ENCODE assay signal across 8 mouse cellular contexts in the genomic region with DNA sequence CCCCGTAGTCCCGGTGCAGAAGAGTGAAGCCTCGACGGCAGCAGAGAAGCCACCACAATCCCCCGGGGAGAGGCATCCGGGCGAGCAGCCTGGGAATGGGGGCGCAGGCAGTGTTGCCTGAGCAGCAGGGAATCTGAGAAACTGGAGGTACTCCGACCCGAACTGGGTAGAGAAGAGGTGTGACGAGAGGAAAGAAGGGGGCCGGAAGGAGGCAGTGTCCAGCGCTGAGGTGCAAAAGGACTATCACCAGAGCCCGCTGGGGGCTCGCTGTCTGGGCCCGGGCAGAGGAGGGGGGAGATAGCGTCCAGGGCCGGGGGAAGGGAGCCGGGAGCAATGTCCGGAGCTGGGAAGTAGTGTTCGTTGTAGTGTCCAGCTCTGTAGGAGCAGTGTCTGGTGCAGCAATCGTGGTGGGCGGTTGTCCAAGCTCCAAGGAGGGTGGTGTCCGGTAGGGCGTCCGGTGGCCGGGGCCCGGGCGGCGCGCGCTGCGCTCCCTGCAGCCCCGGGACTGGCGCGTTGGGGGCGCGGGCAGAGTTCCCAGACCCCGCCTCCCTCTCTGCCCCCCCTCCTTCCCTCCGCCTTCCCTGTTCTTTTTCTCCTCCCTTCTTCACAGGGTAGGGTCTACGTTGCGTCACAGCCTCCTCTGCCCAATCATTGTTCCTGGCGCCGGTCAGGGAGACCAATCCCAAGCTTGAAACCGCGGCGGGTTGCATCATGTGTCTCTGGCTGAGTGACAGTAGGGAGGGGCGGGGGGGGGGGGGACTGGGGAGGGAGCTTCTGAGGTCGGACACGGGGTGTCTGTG. TPM values are rescaled to one million over a fixed set of nuclear protein-coding genes. Genes with fewer than 3 reads are reported as not detected.
DNase-seq lines count a peak whose midpoint lies in the region; ATAC-seq lines count a peak whose summit lies in the region.

Plekhh3 (minus strand) TSS at position 541 of the 800 bp plus-strand sequence.

- DNase-seq in R1 (ENCODE audit: low read depth, low spot score): peak; percentile 99
- peak; percentile 96 for DNase-seq in cerebellum, postnatal 14 days
- peak; percentile 96 for DNase-seq in gastrocnemius, adult 18-20 months (ENCODE audit: low spot score)
- peak; percentile 90 to 95 for DNase-seq in left cerebral cortex, adult 18-20 months (ENCODE audit: low spot score in 2 of 2)
- peak; percentile 98 for DNase-seq in right cerebral cortex, adult 18-20 months
- peak; percentile 85 to 96 for DNase-seq in urinary bladder, postnatal 36 days (ENCODE audit: low spot score in 2 of 2)

- under 1% methylated on average over 37 of the region's 50 CpGs for WGBS in hindbrain, embryonic 16.5 days
- WGBS in macrophage (ENCODE audit: missing documents): under 1% methylated on average over 45 of the region's 50 CpGs

- H3K27me3 ChIP-seq in hindbrain, embryonic 16.5 days (replicated peaks; ENCODE audit: control insufficient read depth, insufficient read depth, low read length): peaks cover 27% of the 10 kb centered on the region

- ATAC-seq in hindbrain, embryonic 16.5 days: peak; percentile 96

- peak within 1 kb of the TSS; percentile 78 for H3K9ac ChIP-seq in hindbrain, embryonic 16.5 days (ENCODE audit: low read depth, low read length)

- H3K36me3 ChIP-seq in hindbrain, embryonic 16.5 days (ENCODE audit: control insufficient read depth, insufficient read depth, low read length): peaks cover 8% of the 10 kb centered on the region
- 0 out of 2 replicates have a peak, but pooled peaks cover 7% of the 10 kb centered on the region for H3K36me3 ChIP-seq in macrophage (ENCODE audit: inconsistent target)

- H3K27ac ChIP-seq in hindbrain, embryonic 16.5 days (ENCODE audit: low read depth, low read length): peak within 1 kb of the TSS; percentile 85
- peak within 1 kb of the TSS; percentile 80 for H3K27ac ChIP-seq in macrophage

- peaks cover 57% of the 10 kb centered on the region for H3K4me1 ChIP-seq in hindbrain, embryonic 16.5 days (ENCODE audit: control insufficient read depth, insufficient read depth, low read depth, low read length)

- H3K79me2 ChIP-seq in macrophage (ENCODE audit: inconsistent target): no peaks in the 10 kb centered on the region; the same call in 1 of the 2 replicates

- H3K4me2 ChIP-seq in hindbrain, embryonic 16.5 days (ENCODE audit: low read length): peak within 1 kb of the TSS; percentile 90

- H3K4me3 ChIP-seq in hindbrain, embryonic 16.5 days (ENCODE audit: low read length): peak within 1 kb of the TSS; percentile 69
- peak within 1 kb of the TSS; percentile 74 for H3K4me3 ChIP-seq in macrophage (ENCODE audit: inconsistent target)

- no peaks in the 10 kb centered on the region for H3K9me3 ChIP-seq in hindbrain, embryonic 16.5 days (ENCODE audit: control insufficient read depth, low read length)

RNA-seq across cellular contexts. Expression of gene Plekhh3, which starts in this region (rescaled TPM):
- total RNA-seq in gastrocnemius, adult 18-20 months (2021): 10 to 100 TPM; 19.4 to 24.2 TPM
- 9.3 and 9.5 TPM in 2 replicates for polyA plus RNA-seq in hindbrain, embryonic 16.5 days (2015; fragmentation: Nextera tagmentation; extraction: Ambion mirVana)
- total RNA-seq in left cerebral cortex, adult 18-20 months (2021): 10 to 100 TPM; 14.2 to 16.7 TPM
- 10 to 100 TPM in 1 of 26 experiments, 1 to 10 TPM in 20, under 1 TPM in 5; 0.28 to 11.1 (median 3.6) TPM for total RNA-seq in macrophage (2018; cell fraction: chromatin; rRNA removed)
- total RNA-seq in macrophage (2018; cell fraction: cytosol; rRNA removed): 1 to 10 TPM in 25 of 26 experiments, under 1 TPM in 1; 0.43 to 4.4 (median 2.8) TPM
- total RNA-seq in macrophage (2018; cell fraction: nucleus; rRNA removed): 1 to 10 TPM in 25 of 26 experiments, under 1 TPM in 1; 0.82 to 8.3 (median 3.4) TPM
- polyA plus RNA-seq in macrophage (2018): 0.67 to 3.1 TPM (median 2.7 TPM) in 3 replicates

Comparison
In these comparisons a context has a peak if more than half of its experiments do, and no peak if none do; other contexts are left out.
1. Peak in every context shown above with its lines: DNase-seq, ATAC-seq, H3K4me3 ChIP-seq and H3K27ac ChIP-seq.